Mouse (Mus musculus): ENCODE measurements around the gene Gck. TPM values are rescaled to one million over a fixed set of nuclear protein-coding genes. Genes with fewer than 3 reads are reported as not detected.
"Not testable (repeated sequence)": the region's sequence is repeated elsewhere in the genome, so short reads cannot be mapped to it uniquely, and the experiment has no call there.

The Gck gene
- total RNA-seq, 2 experiments from 2014 or later = 2.4 to 3.3 TPM

GRCm38 (mm10) chr11:5952501-5952900 is 2.6 kb upstream of the Gck start:
- H3K27ac ChIP-seq = no peak overlapping the region
- H3K4me3 ChIP-seq = no peak overlapping the region
- no peak for TF ChIP-seq CTCF (conservative IDR thresholded peaks at IDR 0.05)
- DNase-seq (ENCODE audit: low spot score in 2 of 2) = no peak

- no peak overlapping the region for H3K4me3 ChIP-seq
- DNase-seq (ENCODE audit: low spot score in 2 of 2) = no peak
- no peak for TF ChIP-seq CTCF (conservative IDR thresholded peaks at IDR 0.05)
Measured at GRCm38 (mm10) chr11:5948546-5949250, 1.2 kb downstream of the Gck start.

GRCm38 (mm10) chr11:5947796-5948195 is 2.1 kb downstream of the Gck start:
- DNase-seq (ENCODE audit: low spot score in 2 of 2) = no peak
- no peak for TF ChIP-seq CTCF (conservative IDR thresholded peaks at IDR 0.05)
- Histone ChIP-seq H3K4me3 (no peak overlapping the region), H3K27ac (no peak overlapping the region)

More at GRCm38 (mm10) chr11:5948546-5949250, 1.2 kb downstream of the Gck start:
- H3K27ac ChIP-seq = no peak overlapping the region

DNA sequence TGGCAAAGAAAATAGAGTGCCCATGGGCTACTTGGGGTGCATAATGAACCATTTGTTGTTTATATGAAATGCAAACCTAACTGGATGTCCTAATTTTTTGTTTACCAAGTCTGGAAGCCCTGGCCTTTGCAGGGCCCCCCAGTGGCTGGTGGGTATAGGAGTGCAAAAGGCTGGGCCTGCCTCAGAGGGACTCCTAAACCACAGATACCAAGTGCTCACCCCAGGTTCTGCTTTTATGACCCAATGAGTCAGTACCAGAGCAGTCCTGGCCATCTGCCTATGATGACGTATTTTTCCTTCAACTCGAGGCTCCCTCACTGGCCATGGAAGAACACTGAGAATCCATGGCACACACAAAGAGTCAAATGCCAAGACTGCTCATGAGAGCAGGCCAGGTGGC is 4.8 kb downstream of the Gck start:
- H3K27ac ChIP-seq = no peak overlapping the region
- no peak for DNase-seq (ENCODE audit: low spot score in 2 of 2)
- no peak overlapping the region for H3K4me3 ChIP-seq
- 0 out of 2 replicates have a peak, but pooled peaks have one; percentile 9 for TF ChIP-seq CTCF (conservative IDR thresholded peaks at IDR 0.05)

- Histone ChIP-seq H3K4me3 (no peak overlapping the region), H3K27ac (no peak overlapping the region)
- DNase-seq (ENCODE audit: low spot score in 2 of 2) = no peak
- TF ChIP-seq CTCF (conservative IDR thresholded peaks at IDR 0.05) = no peak
Measured at GRCm38 (mm10) chr11:5942966-5943365, 6.9 kb downstream of the Gck start.

DNA sequence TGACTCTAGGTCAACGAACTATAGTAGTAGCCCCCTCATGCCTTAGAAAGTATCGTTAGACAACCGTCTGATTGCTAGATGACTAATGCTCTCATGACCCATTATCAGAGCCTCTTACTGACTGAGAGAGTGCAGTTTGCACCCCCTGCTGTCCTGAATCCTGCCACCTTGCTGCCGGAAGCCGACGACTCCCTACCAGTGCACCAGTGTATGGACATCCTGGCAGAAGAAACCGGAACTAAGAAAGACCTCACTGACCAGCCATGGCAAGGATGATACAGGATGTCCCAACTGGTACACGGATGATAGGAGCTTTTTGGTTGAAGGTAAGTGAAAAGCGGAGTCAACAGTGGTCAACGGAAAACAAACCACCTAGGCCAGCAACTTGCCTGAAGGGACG is 15.3 kb downstream of the Gck start:
- H3K4me3 ChIP-seq; H3K27ac ChIP-seq; DNase-seq (ENCODE audit: low spot score in 2 of 2): not testable (repeated sequence)

DNA sequence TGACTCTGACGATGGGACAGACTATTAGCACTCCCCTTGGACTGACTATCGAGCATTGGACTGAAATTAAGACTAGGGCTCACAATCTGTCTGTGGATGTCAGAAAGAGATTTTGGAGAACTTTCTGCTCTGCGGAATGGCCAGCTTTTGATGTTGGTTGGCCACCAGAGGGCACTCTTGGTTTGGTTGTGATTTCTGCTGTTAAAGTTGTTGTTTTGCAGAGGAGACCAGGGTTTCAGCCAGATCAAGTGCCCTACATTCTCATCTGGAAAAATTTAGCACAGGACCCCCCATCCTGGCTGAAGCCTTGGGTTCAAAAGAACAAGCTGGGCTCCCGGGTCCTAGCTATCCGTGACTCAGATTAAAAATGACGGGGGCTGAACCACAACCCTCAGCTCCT is 17.9 kb downstream of the Gck start:
- H3K4me3 ChIP-seq; DNase-seq (ENCODE audit: low spot score in 2 of 2); H3K27ac ChIP-seq: not testable (repeated sequence)
- TF ChIP-seq CTCF (conservative IDR thresholded peaks at IDR 0.05) = peak; percentile 58

DNA sequence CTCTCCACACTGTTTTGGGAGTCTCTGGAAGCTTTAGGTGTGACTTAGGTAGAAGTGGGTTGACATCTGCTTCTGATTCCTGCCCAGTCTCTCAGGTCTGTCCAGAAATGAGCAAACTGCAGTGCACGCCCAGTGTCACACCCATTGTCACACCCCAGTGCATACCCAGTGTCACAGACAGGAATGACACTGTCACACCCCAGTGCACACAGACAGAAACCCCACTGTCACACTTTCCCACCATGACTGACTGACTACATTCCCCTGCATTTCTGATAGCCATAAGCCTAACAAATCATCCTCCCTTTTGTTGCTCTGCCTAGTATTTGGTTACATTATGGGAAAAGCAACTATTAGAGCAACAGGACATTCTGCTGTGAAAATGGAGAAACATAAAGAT is 19.3 kb downstream of the Gck start:
- H3K4me3 ChIP-seq = no peak overlapping the region
- TF ChIP-seq CTCF (conservative IDR thresholded peaks at IDR 0.05) = no peak
- no peak overlapping the region for H3K27ac ChIP-seq
- DNase-seq (ENCODE audit: low spot score in 2 of 2) = no peak

- no peak for TF ChIP-seq CTCF (conservative IDR thresholded peaks at IDR 0.05)
- Histone ChIP-seq H3K27ac (no peak overlapping the region), H3K4me3 (no peak overlapping the region)
- DNase-seq (ENCODE audit: low spot score in 2 of 2) = no peak
Measured at GRCm38 (mm10) chr11:5926696-5927220, 23.1 kb downstream of the Gck start.

DNA sequence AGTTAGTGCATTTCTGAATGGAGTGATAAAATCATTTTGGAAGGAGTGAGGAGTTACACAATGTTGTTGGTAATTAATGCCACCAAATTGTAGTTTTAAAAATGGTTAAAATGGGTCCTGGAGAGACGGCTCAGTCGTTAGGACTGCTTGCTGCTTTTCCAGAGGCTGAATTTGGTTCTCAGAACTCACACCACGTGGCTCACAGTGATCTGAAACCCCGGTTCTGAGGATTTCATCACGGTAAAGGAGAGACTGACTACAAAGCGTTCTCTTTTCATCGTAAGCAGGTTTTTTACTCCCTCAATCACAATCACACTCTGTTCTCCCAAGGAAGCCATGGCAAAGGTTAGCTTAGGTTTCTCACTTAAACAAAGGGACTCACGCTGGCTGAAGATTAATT is 25.2 kb downstream of the Gck start:
- TF ChIP-seq CTCF (conservative IDR thresholded peaks at IDR 0.05) = no peak
- DNase-seq (ENCODE audit: low spot score in 2 of 2) = no peak
- Histone ChIP-seq H3K4me3 (no peak overlapping the region), H3K27ac (no peak overlapping the region)

DNA sequence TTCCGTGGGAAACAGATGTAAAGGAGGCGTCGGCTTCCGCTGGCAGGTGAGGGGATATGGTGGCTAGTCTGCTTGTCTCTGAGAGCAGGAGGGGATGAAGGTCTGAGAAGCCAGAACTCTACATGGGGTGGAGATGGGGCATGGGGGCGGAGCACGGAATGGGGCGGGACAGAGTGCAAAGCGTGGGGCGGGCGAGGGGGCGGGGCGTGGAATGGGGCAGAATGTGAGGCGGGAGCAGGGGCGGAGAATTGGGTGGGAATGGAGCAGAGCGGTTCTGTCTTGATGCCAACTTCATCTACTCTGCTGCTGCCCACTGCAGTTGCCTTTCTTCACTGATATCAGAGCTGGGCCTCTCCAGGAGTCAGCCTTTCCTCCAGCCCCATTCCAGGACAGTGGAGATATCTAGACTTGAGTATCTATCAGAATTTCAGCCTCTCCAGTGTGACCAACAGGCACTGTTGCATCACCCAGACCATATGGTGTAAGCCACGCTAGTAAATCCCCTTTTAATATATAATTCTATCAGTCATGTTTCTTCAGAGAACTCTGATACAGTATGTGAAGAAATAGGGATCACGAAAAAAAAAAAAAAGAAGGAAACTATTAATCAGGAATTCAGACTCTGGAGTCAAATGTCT is 29.4 kb downstream of the Gck start:
- DNase-seq (ENCODE audit: low spot score in 2 of 2) = no peak
- no peak overlapping the region for H3K27ac ChIP-seq
- no peak for TF ChIP-seq CTCF (conservative IDR thresholded peaks at IDR 0.05)
- H3K4me3 ChIP-seq = no peak overlapping the region

GRCm38 (mm10) chr11:5919606-5920005 is 30.3 kb downstream of the Gck start:
- Histone ChIP-seq H3K4me3 (no peak overlapping the region), H3K27ac (no peak overlapping the region)
- TF ChIP-seq CTCF (conservative IDR thresholded peaks at IDR 0.05) = no peak
- DNase-seq (ENCODE audit: low spot score in 2 of 2) = no peak

GRCm38 (mm10) chr11:5918111-5918510 is 31.8 kb downstream of the Gck start:
- no peak for TF ChIP-seq CTCF (conservative IDR thresholded peaks at IDR 0.05)
- Histone ChIP-seq H3K4me3 (no peak overlapping the region), H3K27ac (no peak overlapping the region)
- DNase-seq (ENCODE audit: low spot score in 2 of 2) = no peak

- H3K4me3 ChIP-seq = no peak overlapping the region
- no peak for DNase-seq (ENCODE audit: low spot score in 2 of 2)
- no peak for TF ChIP-seq CTCF (conservative IDR thresholded peaks at IDR 0.05)
- no peak overlapping the region for H3K27ac ChIP-seq
Measured at GRCm38 (mm10) chr11:5916178-5916548, 33.7 kb downstream of the Gck start.

Measured in layer of hippocampus, adult 2 months (tissue).